Mouse (Mus musculus): ENCODE results near the gene Cpa5. TPM values are rescaled to one million over a fixed set of nuclear protein-coding genes. Genes with fewer than 3 reads are reported as not detected.

Cpa5 gene
- total and polyA plus RNA-seq, 2 experiments from 2014 or later: not detected

GRCm38 (mm10) chr6:30572456-30573311 lies 38.1 kb upstream of the Cpa5 start:
- Histone ChIP-seq H3K9ac (peak overlapping the region; percentile 29; the same call in 1 of the 2 replicates), H3K4me3 (ENCODE audit: low read depth, low read length) (no peak overlapping the region), H3K4me1 (ENCODE audit: insufficient read depth) (peaks cover 11% of the 10 kb centered on the region), H3K9me3 (ENCODE audit: low read length) (no peaks in the 10 kb centered on the region), H3K27me3 (ENCODE audit: insufficient read depth, low read length) (no peaks in the 10 kb centered on the region), H3K4me2 (ENCODE audit: low read depth) (peak overlapping the region; percentile 33; the same call in 1 of the 2 replicates), H3K27ac (ENCODE audit: low read depth, low read length) (peak overlapping the region; percentile 71), H3K36me3 (ENCODE audit: insufficient read depth) (no peaks in the 10 kb centered on the region)
- peak; percentile 87 for DNase-seq
- 13% methylated on average over 20 of the region's 20 CpGs for WGBS
- peak; percentile 96 for ATAC-seq
- TF ChIP-seq CTCF (IDR thresholded peaks at IDR 0.05; ENCODE audit: low read depth): no peak

GRCm38 (mm10) chr6:30573380-30573779 lies 37.4 kb upstream of the Cpa5 start:
- 46% methylated on average over 5 of the region's 5 CpGs for WGBS
- DNase-seq: no peak
- no peak for TF ChIP-seq CTCF (IDR thresholded peaks at IDR 0.05; ENCODE audit: low read depth)
- Histone ChIP-seq H3K4me1 (ENCODE audit: insufficient read depth) (peaks cover 11% of the 10 kb centered on the region), H3K27ac (ENCODE audit: low read depth, low read length) (peak overlapping the region; percentile 71; the same call in 1 of the 2 replicates), H3K9ac (no peak overlapping the region), H3K4me2 (ENCODE audit: low read depth) (0 out of 2 replicates have a peak overlapping the region, but pooled peaks have one; percentile 33), H3K4me3 (ENCODE audit: low read depth, low read length) (no peak overlapping the region), H3K36me3 (ENCODE audit: insufficient read depth) (no peaks in the 10 kb centered on the region), H3K9me3 (ENCODE audit: low read length) (no peaks in the 10 kb centered on the region), H3K27me3 (ENCODE audit: insufficient read depth, low read length) (no peaks in the 10 kb centered on the region)
- no peak for ATAC-seq

- Histone ChIP-seq H3K27me3 (ENCODE audit: insufficient read depth, low read length) (no peaks in the 10 kb centered on the region), H3K4me3 (ENCODE audit: low read depth, low read length) (no peak overlapping the region), H3K27ac (ENCODE audit: low read depth, low read length) (no peak overlapping the region), H3K9me3 (ENCODE audit: low read length) (no peaks in the 10 kb centered on the region), H3K4me1 (ENCODE audit: insufficient read depth) (peaks cover 11% of the 10 kb centered on the region), H3K4me2 (ENCODE audit: low read depth) (no peak overlapping the region), H3K36me3 (ENCODE audit: insufficient read depth) (no peaks in the 10 kb centered on the region), H3K9ac (no peak overlapping the region)
- ATAC-seq (no peak), DNase-seq (no peak)
- WGBS: 83% methylated on average over 1 of the region's 1 CpGs
- no peak for TF ChIP-seq CTCF (IDR thresholded peaks at IDR 0.05; ENCODE audit: low read depth)
Observed at GRCm38 (mm10) chr6:30574945-30575344, 35.9 kb upstream of the Cpa5 start.

GRCm38 (mm10) chr6:30576477-30577203 lies 34.2 kb upstream of the Cpa5 start:
- H3K4me2 ChIP-seq (ENCODE audit: low read depth): no peak overlapping the region
- no peaks in the 10 kb centered on the region for H3K27me3 ChIP-seq (ENCODE audit: insufficient read depth, low read length)
- peaks cover 23% of the 10 kb centered on the region for H3K4me1 ChIP-seq (ENCODE audit: insufficient read depth)
- H3K36me3 ChIP-seq (ENCODE audit: insufficient read depth): no peaks in the 10 kb centered on the region
- H3K27ac ChIP-seq (ENCODE audit: low read depth, low read length): no peak overlapping the region
- no peak for ATAC-seq
- no peak for DNase-seq
- H3K9ac ChIP-seq: no peak overlapping the region
- H3K9me3 ChIP-seq (ENCODE audit: low read length): no peaks in the 10 kb centered on the region
- 76% methylated on average over 17 of the region's 17 CpGs for WGBS
- no peak for TF ChIP-seq CTCF (IDR thresholded peaks at IDR 0.05; ENCODE audit: low read depth)
- H3K4me3 ChIP-seq (ENCODE audit: low read depth, low read length): no peak overlapping the region

GRCm38 (mm10) chr6:30579961-30580840 lies 30.6 kb upstream of the Cpa5 start:
- WGBS: 15% methylated on average over 17 of the region's 17 CpGs
- H3K9me3 ChIP-seq (ENCODE audit: low read length): no peaks in the 10 kb centered on the region
- H3K4me3 ChIP-seq (ENCODE audit: low read depth, low read length): no peak overlapping the region
- no peak for DNase-seq
- H3K27me3 ChIP-seq (ENCODE audit: insufficient read depth, low read length): no peaks in the 10 kb centered on the region
- TF ChIP-seq CTCF (IDR thresholded peaks at IDR 0.05; ENCODE audit: low read depth): no peak
- H3K27ac ChIP-seq (ENCODE audit: low read depth, low read length): peak overlapping the region; percentile 50
- peaks cover 12% of the 10 kb centered on the region for H3K4me1 ChIP-seq (ENCODE audit: insufficient read depth)
- peak; percentile 50 for ATAC-seq
- H3K4me2 ChIP-seq (ENCODE audit: low read depth): no peak overlapping the region
- no peaks in the 10 kb centered on the region for H3K36me3 ChIP-seq (ENCODE audit: insufficient read depth)
- H3K9ac ChIP-seq: no peak overlapping the region

GRCm38 (mm10) chr6:30580841-30581176 lies 30.0 kb upstream of the Cpa5 start:
- no peaks in the 10 kb centered on the region for H3K27me3 ChIP-seq (ENCODE audit: insufficient read depth, low read length)
- no peak overlapping the region for H3K4me2 ChIP-seq (ENCODE audit: low read depth)
- DNase-seq: no peak
- 18% methylated on average over 8 of the region's 8 CpGs for WGBS
- no peaks in the 10 kb centered on the region for H3K9me3 ChIP-seq (ENCODE audit: low read length)
- H3K36me3 ChIP-seq (ENCODE audit: insufficient read depth): no peaks in the 10 kb centered on the region
- no peak overlapping the region for H3K4me3 ChIP-seq (ENCODE audit: low read depth, low read length)
- H3K4me1 ChIP-seq (ENCODE audit: insufficient read depth): peaks cover 12% of the 10 kb centered on the region
- no peak for ATAC-seq
- peak overlapping the region; percentile 50; the same call in 1 of the 2 replicates for H3K27ac ChIP-seq (ENCODE audit: low read depth, low read length)
- no peak overlapping the region for H3K9ac ChIP-seq
- no peak for TF ChIP-seq CTCF (IDR thresholded peaks at IDR 0.05; ENCODE audit: low read depth)
